Mouse (Mus musculus): ENCODE measurements around the gene Parp8. TPM values are rescaled to one million over a fixed set of nuclear protein-coding genes. Genes with fewer than 3 reads are reported as not detected.

Parp8 gene
- polyA plus RNA-seq, 1 experiment from 2014 or later, result 15.5 TPM

Other genes starting within 250 kb of the Parp8 start
- 18.8 and 19.6 TPM in 2 replicates for gene Emb, start 183.0 kb upstream of the Parp8 start, polyA plus RNA-seq (2015; fragmentation: Nextera tagmentation; extraction: Ambion mirVana)
- 0.13 TPM in 1 of 2 replicates, not detected in the other for gene Gm17509, start 195.5 kb upstream of the Parp8 start, polyA plus RNA-seq (2015; fragmentation: Nextera tagmentation; extraction: Ambion mirVana)

All from stomach, embryonic 16.5 days (tissue).